Mouse (Mus musculus) cerebellum, postnatal 14 days (tissue): ENCODE data around the gene Nlgn1.

Experiments used
- DNase-seq, 2 experiments: peaks; one replicate each; pipeline ENCODE4 v3.0.0; 2021; ENCODE audit warnings: mixed read lengths in 2 of 2

Nlgn1 gene

GRCm38 (mm10) chr3:25775437-25775836, 556.8 kb downstream of the Nlgn1 start:
- DNase-seq, result peak in 1 of 2 experiments; percentile 9

GRCm38 (mm10) chr3:25773908-25774307, 558.4 kb downstream of the Nlgn1 start:
- no peak for DNase-seq

- no peak for DNase-seq
These were observed 558.8 kb downstream of the Nlgn1 start for GRCm38 (mm10) chr3:25773467-25773866.

- DNase-seq, result no peak
These were observed 568.6 kb downstream of the Nlgn1 start for GRCm38 (mm10) chr3:25763689-25764088.

GRCm38 (mm10) chr3:25757813-25758212, 574.4 kb downstream of the Nlgn1 start:
- DNase-seq, result no peak

- DNase-seq, result no peak
These were observed 608.1 kb downstream of the Nlgn1 start for GRCm38 (mm10) chr3:25724111-25724510.

GRCm38 (mm10) chr3:25721464-25721863, 610.8 kb downstream of the Nlgn1 start:
- DNase-seq, result no peak

- DNase-seq, result no peak
These were observed 624.9 kb downstream of the Nlgn1 start for GRCm38 (mm10) chr3:25707380-25707779.

GRCm38 (mm10) chr3:25697231-25697630, 635.0 kb downstream of the Nlgn1 start:
- DNase-seq, result no peak

GRCm38 (mm10) chr3:25688789-25689464, 643.3 kb downstream of the Nlgn1 start:
- DNase-seq, result peak; percentile 75 to 77

GRCm38 (mm10) chr3:25683696-25684095, 648.6 kb downstream of the Nlgn1 start:
- no peak for DNase-seq

- peak; percentile 73 to 80 for DNase-seq
These were observed 652.9 kb downstream of the Nlgn1 start for GRCm38 (mm10) chr3:25679373-25679772.

- DNase-seq, result no peak
These were observed 656.4 kb downstream of the Nlgn1 start for GRCm38 (mm10) chr3:25675888-25676287.

GRCm38 (mm10) chr3:25675069-25675468, 657.2 kb downstream of the Nlgn1 start:
- DNase-seq, result peak; percentile 45 to 67

GRCm38 (mm10) chr3:25673408-25673807, 658.9 kb downstream of the Nlgn1 start:
- DNase-seq, result no peak

GRCm38 (mm10) chr3:25672779-25673178, 659.5 kb downstream of the Nlgn1 start:
- DNase-seq, result no peak

GRCm38 (mm10) chr3:25663464-25663863, 668.8 kb downstream of the Nlgn1 start:
- DNase-seq, result no peak

- no peak for DNase-seq
These were observed 672.0 kb downstream of the Nlgn1 start for GRCm38 (mm10) chr3:25660285-25660684.

- peak; percentile 45 to 47 for DNase-seq
These were observed 674.3 kb downstream of the Nlgn1 start for GRCm38 (mm10) chr3:25658006-25658405.

GRCm38 (mm10) chr3:25657074-25657473, 675.2 kb downstream of the Nlgn1 start:
- peak; percentile 90 to 93 for DNase-seq

GRCm38 (mm10) chr3:25653010-25653409, 679.2 kb downstream of the Nlgn1 start:
- peak; percentile 62 to 64 for DNase-seq

- no peak for DNase-seq
These were observed 686.2 kb downstream of the Nlgn1 start for GRCm38 (mm10) chr3:25645895-25646691.

GRCm38 (mm10) chr3:25629198-25629597, 703.1 kb downstream of the Nlgn1 start:
- no peak for DNase-seq

GRCm38 (mm10) chr3:25606597-25606996, 725.7 kb downstream of the Nlgn1 start:
- DNase-seq, result no peak
